Mouse (Mus musculus): ENCODE results near the gene Nxnl2. TPM values are rescaled to one million over a fixed set of nuclear protein-coding genes. Genes with fewer than 3 reads are reported as not detected.

Gene Nxnl2
- polyA plus RNA-seq, 1 experiment from 2014 or later: 1.3 TPM

- no peak overlapping the region for H3K4me2 ChIP-seq (ENCODE audit: low read length)
- 61% methylated on average over 2 of the region's 2 CpGs for WGBS
- H3K9me3 ChIP-seq (ENCODE audit: control insufficient read depth, low read length): no peaks in the 10 kb centered on the region
- H3K9ac ChIP-seq (replicated peaks; ENCODE audit: low read length): no peak overlapping the region
- no peak overlapping the region for H3K27ac ChIP-seq (replicated peaks; ENCODE audit: low read depth, low read length)
- H3K27me3 ChIP-seq (ENCODE audit: control insufficient read depth, insufficient read depth, low read length): no peaks in the 10 kb centered on the region
- DNase-seq (no peak), ATAC-seq (ENCODE audit: low FRiP score, low TSS enrichment) (no peak)
- H3K36me3 ChIP-seq (ENCODE audit: control insufficient read depth, insufficient read depth, low read length): peaks cover 42% of the 10 kb centered on the region
- H3K4me1 ChIP-seq (ENCODE audit: control insufficient read depth, insufficient read depth, low read length): no peaks in the 10 kb centered on the region
- H3K4me3 ChIP-seq (replicated peaks; ENCODE audit: low read depth, low read length): no peak overlapping the region
Observed at GRCm38 (mm10) chr13:51136996-51137701, 33.7 kb upstream of the Nxnl2 start.

GRCm38 (mm10) chr13:51137702-51138031, 33.2 kb upstream of the Nxnl2 start:
- DNase-seq: no peak
- Histone ChIP-seq H3K9ac (replicated peaks; ENCODE audit: low read length) (no peak overlapping the region), H3K27ac (replicated peaks; ENCODE audit: low read depth, low read length) (no peak overlapping the region), H3K4me1 (ENCODE audit: control insufficient read depth, insufficient read depth, low read length) (no peaks in the 10 kb centered on the region), H3K4me3 (replicated peaks; ENCODE audit: low read depth, low read length) (no peak overlapping the region), H3K27me3 (ENCODE audit: control insufficient read depth, insufficient read depth, low read length) (no peaks in the 10 kb centered on the region), H3K9me3 (ENCODE audit: control insufficient read depth, low read length) (no peaks in the 10 kb centered on the region), H3K4me2 (ENCODE audit: low read length) (no peak overlapping the region), H3K36me3 (ENCODE audit: control insufficient read depth, insufficient read depth, low read length) (peaks cover 42% of the 10 kb centered on the region)
- ATAC-seq (ENCODE audit: low FRiP score, low TSS enrichment): no peak

GRCm38 (mm10) chr13:51147106-51147505, 23.7 kb upstream of the Nxnl2 start:
- H3K4me3 ChIP-seq (replicated peaks; ENCODE audit: low read depth, low read length): no peak overlapping the region
- WGBS: 81% methylated on average over 1 of the region's 1 CpGs
- no peak for ATAC-seq (ENCODE audit: low FRiP score, low TSS enrichment)
- H3K9me3 ChIP-seq (ENCODE audit: control insufficient read depth, low read length): no peaks in the 10 kb centered on the region
- H3K36me3 ChIP-seq (ENCODE audit: control insufficient read depth, insufficient read depth, low read length): peaks cover 50% of the 10 kb centered on the region
- H3K4me2 ChIP-seq (ENCODE audit: low read length): no peak overlapping the region
- H3K27me3 ChIP-seq (ENCODE audit: control insufficient read depth, insufficient read depth, low read length): no peaks in the 10 kb centered on the region
- DNase-seq: no peak
- H3K4me1 ChIP-seq (ENCODE audit: control insufficient read depth, insufficient read depth, low read length): no peaks in the 10 kb centered on the region
- H3K27ac ChIP-seq (replicated peaks; ENCODE audit: low read depth, low read length): no peak overlapping the region
- H3K9ac ChIP-seq (replicated peaks; ENCODE audit: low read length): no peak overlapping the region

GRCm38 (mm10) chr13:51152966-51153669, 17.7 kb upstream of the Nxnl2 start:
- Histone ChIP-seq H3K9me3 (ENCODE audit: control insufficient read depth, low read length) (no peaks in the 10 kb centered on the region), H3K4me2 (ENCODE audit: low read length) (no peak overlapping the region), H3K9ac (replicated peaks; ENCODE audit: low read length) (no peak overlapping the region), H3K36me3 (ENCODE audit: control insufficient read depth, insufficient read depth, low read length) (peaks cover 43% of the 10 kb centered on the region), H3K4me1 (ENCODE audit: control insufficient read depth, insufficient read depth, low read length) (no peaks in the 10 kb centered on the region), H3K4me3 (replicated peaks; ENCODE audit: low read depth, low read length) (no peak overlapping the region), H3K27me3 (ENCODE audit: control insufficient read depth, insufficient read depth, low read length) (no peaks in the 10 kb centered on the region), H3K27ac (replicated peaks; ENCODE audit: low read depth, low read length) (no peak overlapping the region)
- ATAC-seq (ENCODE audit: low FRiP score, low TSS enrichment) (no peak), DNase-seq (no peak)
- 90% methylated on average over 4 of the region's 4 CpGs for WGBS

- no peak overlapping the region for H3K27ac ChIP-seq (replicated peaks; ENCODE audit: low read depth, low read length)
- no peak for ATAC-seq (ENCODE audit: low FRiP score, low TSS enrichment)
- no peak overlapping the region for H3K9ac ChIP-seq (replicated peaks; ENCODE audit: low read length)
- H3K9me3 ChIP-seq (ENCODE audit: control insufficient read depth, low read length): no peaks in the 10 kb centered on the region
- H3K36me3 ChIP-seq (ENCODE audit: control insufficient read depth, insufficient read depth, low read length): peaks cover 40% of the 10 kb centered on the region
- no peak overlapping the region for H3K4me3 ChIP-seq (replicated peaks; ENCODE audit: low read depth, low read length)
- H3K4me1 ChIP-seq (ENCODE audit: control insufficient read depth, insufficient read depth, low read length): no peaks in the 10 kb centered on the region
- H3K27me3 ChIP-seq (ENCODE audit: control insufficient read depth, insufficient read depth, low read length): no peaks in the 10 kb centered on the region
- DNase-seq: no peak
- WGBS: 98% methylated on average over 4 of the region's 4 CpGs
- H3K4me2 ChIP-seq (ENCODE audit: low read length): no peak overlapping the region
Observed at GRCm38 (mm10) chr13:51153670-51154030, 17.2 kb upstream of the Nxnl2 start.

- DNase-seq (no peak), ATAC-seq (ENCODE audit: low FRiP score, low TSS enrichment) (no peak)
- Histone ChIP-seq H3K9me3 (ENCODE audit: control insufficient read depth, low read length) (no peaks in the 10 kb centered on the region), H3K27me3 (ENCODE audit: control insufficient read depth, insufficient read depth, low read length) (no peaks in the 10 kb centered on the region), H3K27ac (replicated peaks; ENCODE audit: low read depth, low read length) (no peak overlapping the region), H3K36me3 (ENCODE audit: control insufficient read depth, insufficient read depth, low read length) (peaks cover 27% of the 10 kb centered on the region), H3K9ac (replicated peaks; ENCODE audit: low read length) (no peak overlapping the region), H3K4me3 (replicated peaks; ENCODE audit: low read depth, low read length) (no peak overlapping the region), H3K4me2 (ENCODE audit: low read length) (no peak overlapping the region), H3K4me1 (ENCODE audit: control insufficient read depth, insufficient read depth, low read length) (no peaks in the 10 kb centered on the region)
- 91% methylated on average over 15 of the region's 15 CpGs for WGBS
Observed at GRCm38 (mm10) chr13:51155178-51156013, 15.4 kb upstream of the Nxnl2 start.

GRCm38 (mm10) chr13:51156014-51156386, 14.8 kb upstream of the Nxnl2 start:
- WGBS: 95% methylated on average over 6 of the region's 6 CpGs
- Histone ChIP-seq H3K27me3 (ENCODE audit: control insufficient read depth, insufficient read depth, low read length) (no peaks in the 10 kb centered on the region), H3K36me3 (ENCODE audit: control insufficient read depth, insufficient read depth, low read length) (peaks cover 24% of the 10 kb centered on the region), H3K4me2 (ENCODE audit: low read length) (no peak overlapping the region), H3K27ac (replicated peaks; ENCODE audit: low read depth, low read length) (no peak overlapping the region), H3K9ac (replicated peaks; ENCODE audit: low read length) (no peak overlapping the region), H3K9me3 (ENCODE audit: control insufficient read depth, low read length) (no peaks in the 10 kb centered on the region), H3K4me3 (replicated peaks; ENCODE audit: low read depth, low read length) (no peak overlapping the region), H3K4me1 (ENCODE audit: control insufficient read depth, insufficient read depth, low read length) (no peaks in the 10 kb centered on the region)
- ATAC-seq (ENCODE audit: low FRiP score, low TSS enrichment) (no peak), DNase-seq (no peak)

GRCm38 (mm10) chr13:51157291-51157690, 13.5 kb upstream of the Nxnl2 start:
- no peak overlapping the region for H3K4me2 ChIP-seq (ENCODE audit: low read length)
- DNase-seq: no peak
- H3K4me3 ChIP-seq (replicated peaks; ENCODE audit: low read depth, low read length): no peak overlapping the region
- peaks cover 24% of the 10 kb centered on the region for H3K36me3 ChIP-seq (ENCODE audit: control insufficient read depth, insufficient read depth, low read length)
- WGBS: 95% methylated on average over 3 of the region's 3 CpGs
- no peak for ATAC-seq (ENCODE audit: low FRiP score, low TSS enrichment)
- no peaks in the 10 kb centered on the region for H3K27me3 ChIP-seq (ENCODE audit: control insufficient read depth, insufficient read depth, low read length)
- no peak overlapping the region for H3K9ac ChIP-seq (replicated peaks; ENCODE audit: low read length)
- H3K27ac ChIP-seq (replicated peaks; ENCODE audit: low read depth, low read length): no peak overlapping the region
- no peaks in the 10 kb centered on the region for H3K4me1 ChIP-seq (ENCODE audit: control insufficient read depth, insufficient read depth, low read length)
- no peaks in the 10 kb centered on the region for H3K9me3 ChIP-seq (ENCODE audit: control insufficient read depth, low read length)

Data from midbrain, embryonic 14.5 days (tissue).